34 mouse cellular contexts compared by ENCODE assay signal in the genomic region with DNA sequence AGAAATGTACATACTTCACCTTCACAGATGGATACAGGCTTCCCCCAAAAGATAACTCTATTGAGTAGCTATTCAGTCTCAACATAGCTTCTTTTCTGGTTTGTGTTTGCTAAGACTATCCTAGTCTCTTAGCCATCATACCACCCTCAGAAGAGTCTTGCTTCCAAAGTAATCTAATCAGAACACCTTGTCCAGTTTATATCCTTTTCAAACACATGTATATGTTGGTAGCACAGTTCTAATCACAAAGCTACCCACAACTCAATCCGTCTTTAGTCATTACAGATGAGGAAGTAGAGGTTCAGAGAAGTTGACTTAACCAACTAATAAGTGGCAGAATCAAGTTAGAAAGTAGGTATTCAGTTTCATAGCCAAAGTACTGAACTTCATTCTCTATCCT. TPM values are rescaled to one million over a fixed set of nuclear protein-coding genes. Genes with fewer than 3 reads are reported as not detected.
A peak's percentile ranks its signal among the peaks of the same experiment; 100 is the strongest.
DNase-seq lines count a peak whose midpoint lies in the region; ATAC-seq and TF ChIP-seq lines count a peak whose summit lies in the region.
"Had no signal": no experiment of that assay in that cellular context is flagged by ENCODE, and none has a peak within 500 bp of the region (broad histone marks: within the 10 kb centered on the region; RNA-seq: fewer than 3 reads in every experiment).

No protein-coding gene starts in this region.

- 47% methylated on average over 1 of the region's 1 CpGs for WGBS in liver, embryonic 11.5 days
- WGBS in liver, embryonic 16.5 days (ENCODE audit: insufficient replicate concordance): 19% methylated on average over 1 of the region's 1 CpGs
- 86% methylated on average over 1 of the region's 1 CpGs for WGBS in stomach, postnatal 0 days

- peaks cover 8% of the 10 kb centered on the region for H3K4me1 ChIP-seq in liver, embryonic 11.5 days (replicated peaks; ENCODE audit: control insufficient read depth, insufficient read depth, low read length)
- peaks cover 17% of the 10 kb centered on the region for H3K4me1 ChIP-seq in liver, embryonic 16.5 days (ENCODE audit: control insufficient read depth, low read depth, low read length)
- H3K4me1 ChIP-seq in stomach, postnatal 0 days (replicated peaks; ENCODE audit: control insufficient read depth, insufficient read depth): no peaks in the 10 kb centered on the region

- TF ChIP-seq CTCF in stomach, postnatal 0 days (IDR thresholded peaks at IDR 0.05; ENCODE audit: low read depth): no peak
- TF ChIP-seq CTCF in gastrocnemius, adult 2 months (IDR thresholded peaks at IDR 0.05): no peak

- H3K4me2 ChIP-seq in liver, embryonic 11.5 days: no peak overlapping the region
- peak overlapping the region; percentile 43 for H3K4me2 ChIP-seq in liver, embryonic 16.5 days (ENCODE audit: low read depth, low read length)
- no peak overlapping the region for H3K4me2 ChIP-seq in stomach, postnatal 0 days (replicated peaks; ENCODE audit: low read depth)
- H3K4me2 ChIP-seq: forebrain, embryonic 12.5 days; heart, embryonic 11.5 days; limb, embryonic 15.5 days; neural tube, embryonic 15.5 days had no signal

- H3K27ac ChIP-seq in liver, embryonic 11.5 days (ENCODE audit: low read depth, low read length): no peak overlapping the region
- no peak overlapping the region for H3K27ac ChIP-seq in liver, embryonic 16.5 days (ENCODE audit: low read length)
- H3K27ac ChIP-seq in stomach, postnatal 0 days (replicated peaks): no peak overlapping the region
- H3K27ac ChIP-seq in gastrocnemius, adult 2 months: no peak overlapping the region
- H3K27ac ChIP-seq: embryonic facial prominence, embryonic 10.5 days; forebrain, embryonic 12.5 days; hindbrain, postnatal 0 days; limb, embryonic 15.5 days; midbrain, embryonic 10.5 days; neural tube, embryonic 15.5 days had no signal

- H3K9me3 ChIP-seq in liver, embryonic 11.5 days (ENCODE audit: control insufficient read depth, low read length): no peaks in the 10 kb centered on the region
- no peaks in the 10 kb centered on the region for H3K9me3 ChIP-seq in liver, embryonic 16.5 days (replicated peaks; ENCODE audit: control insufficient read depth, low read length)
- no peaks in the 10 kb centered on the region for H3K9me3 ChIP-seq in stomach, postnatal 0 days (ENCODE audit: control insufficient read depth, low read length)
- H3K9me3 ChIP-seq: embryonic facial prominence, embryonic 10.5 days; forebrain, embryonic 12.5 days; G1E; limb, embryonic 15.5 days; midbrain, embryonic 10.5 days; neural tube, embryonic 15.5 days had no signal

- no peaks in the 10 kb centered on the region for H3K27me3 ChIP-seq in liver, embryonic 11.5 days (replicated peaks; ENCODE audit: control insufficient read depth, insufficient read depth, low read length)
- no peaks in the 10 kb centered on the region for H3K27me3 ChIP-seq in liver, embryonic 16.5 days (ENCODE audit: control insufficient read depth, insufficient read depth, low read depth, low read length)
- H3K27me3 ChIP-seq in stomach, postnatal 0 days (ENCODE audit: control insufficient read depth, insufficient read depth, low read length): no peaks in the 10 kb centered on the region
- H3K27me3 ChIP-seq: forebrain, embryonic 12.5 days; limb, embryonic 15.5 days; neural tube, embryonic 15.5 days had no signal

- intact Hi-C loops in gastrocnemius, adult 2 months (cut with DNase I): no loop called here

- TF ChIP-seq EP300 in stomach, postnatal 0 days (optimal IDR thresholded peaks at IDR 0.05): no peak

- no peak overlapping the region for H3K4me3 ChIP-seq in liver, embryonic 11.5 days (ENCODE audit: low read depth, low read length)
- H3K4me3 ChIP-seq in liver, embryonic 16.5 days (ENCODE audit: low read depth, low read length): no peak overlapping the region
- no peak overlapping the region for H3K4me3 ChIP-seq in stomach, postnatal 0 days (ENCODE audit: low read depth, low read length)
- no peak overlapping the region for H3K4me3 ChIP-seq in gastrocnemius, adult 2 months
- H3K4me3 ChIP-seq: embryonic facial prominence, embryonic 10.5 days; forebrain, embryonic 12.5 days; limb, embryonic 15.5 days; midbrain, embryonic 10.5 days; neural tube, embryonic 15.5 days had no signal

- DNase-seq in liver, embryonic 11.5 days (ENCODE audit: low spot score): no peak
- no peak for DNase-seq in liver
- no peak for DNase-seq in stomach, postnatal 0 days (ENCODE audit: low spot score)
- no peak for DNase-seq in gastrocnemius, adult 2 months
- no peak for DNase-seq in cerebellum, adult 9-11 months
- DNase-seq: adrenal gland, adult 8-10 months; cerebellum, adult 8-10 months; gastrocnemius, postnatal 10 days; heart, adult 11 months; kidney, postnatal 25 days; lung, postnatal 4 days; right cerebral cortex, adult 18-20 months; right cerebral cortex, postnatal 4 days; thymus, postnatal 25 days had no signal

- ATAC-seq in liver, embryonic 11.5 days (replicated peaks; ENCODE audit: low FRiP score): peak; percentile 55
- ATAC-seq in erythroid progenitor cell, adult 5-6 weeks (replicated peaks; ENCODE audit: low FRiP score, poor library complexity, severe bottlenecking): peak; percentile 54
- ATAC-seq in liver, embryonic 16.5 days (ENCODE audit: low read depth): peak; percentile 47
- ATAC-seq in stomach, postnatal 0 days (ENCODE audit: low FRiP score, low TSS enrichment): no peak
- ATAC-seq: activated CD4-positive, CD25-positive, alpha-beta regulatory T cell, adult 4 months; hindbrain, postnatal 0 days; intestine, embryonic 16.5 days had no signal

- peaks cover 6% of the 10 kb centered on the region; the same call in 1 of the 2 replicates for H3K36me3 ChIP-seq in liver, embryonic 11.5 days (ENCODE audit: control insufficient read depth, insufficient read depth, low read length)
- peaks cover 14% of the 10 kb centered on the region for H3K36me3 ChIP-seq in liver, embryonic 16.5 days (ENCODE audit: control insufficient read depth, insufficient read depth)
- H3K36me3 ChIP-seq in stomach, postnatal 0 days (ENCODE audit: control insufficient read depth, insufficient read depth, low read length): no peaks in the 10 kb centered on the region

- H3K9ac ChIP-seq in liver, embryonic 11.5 days (ENCODE audit: low read depth, low read length): no peak overlapping the region
- no peak overlapping the region for H3K9ac ChIP-seq in liver, embryonic 16.5 days (ENCODE audit: low read depth, low read length)
- H3K9ac ChIP-seq in stomach, postnatal 0 days (ENCODE audit: low read length): no peak overlapping the region
- H3K9ac ChIP-seq: forebrain, embryonic 12.5 days; limb, embryonic 15.5 days; neural tube, embryonic 15.5 days had no signal

RNA-seq across cellular contexts. Expression of gene Med7, which starts 5.0 kb away (rescaled TPM):
- 89.0 and 94.6 TPM in 2 replicates for polyA plus RNA-seq in liver, embryonic 11.5 days (2014; fragmentation: Nextera tagmentation; extraction: Ambion mirVana)
- total RNA-seq in erythroid progenitor cell, adult 5-6 weeks (2015; ENCODE audit: low replicate concordance): 125 and 166 TPM in 2 replicates
- total RNA-seq in erythroid progenitor cell, adult 5-6 weeks (2017; ENCODE audit: low replicate concordance): 59.0 and 65.5 TPM in 2 replicates
- polyA plus RNA-seq in liver, embryonic 16.5 days (2015; fragmentation: Nextera tagmentation; extraction: Ambion mirVana): 44.8 and 49.7 TPM in 2 replicates
- polyA plus RNA-seq in stomach, postnatal 0 days (2015; fragmentation: Nextera tagmentation; extraction: Ambion mirVana): 41.5 and 43.2 TPM in 2 replicates
- 10 to 100 TPM; 14.5 to 20.0 TPM for total RNA-seq in gastrocnemius, adult 2 months (2021)

RNA-seq across cellular contexts. Expression of gene Havcr2, which starts 13.0 kb away (rescaled TPM):
- 0.15 TPM in 1 of 2 replicates, not detected in the other for polyA plus RNA-seq in liver, embryonic 11.5 days (2014; fragmentation: Nextera tagmentation; extraction: Ambion mirVana)
- total RNA-seq in erythroid progenitor cell, adult 5-6 weeks (2015; ENCODE audit: low replicate concordance): 2.1 TPM in 1 of 2 replicates, not detected in the other
- total RNA-seq in erythroid progenitor cell, adult 5-6 weeks (2017; ENCODE audit: low replicate concordance): 1.5 and 2.5 TPM in 2 replicates
- 0.38 and 0.39 TPM in 2 replicates for polyA plus RNA-seq in liver, embryonic 16.5 days (2015; fragmentation: Nextera tagmentation; extraction: Ambion mirVana)
- polyA plus RNA-seq in stomach, postnatal 0 days (2015; fragmentation: Nextera tagmentation; extraction: Ambion mirVana): 0.06 and 0.07 TPM in 2 replicates
- under 1 TPM in 1 of 2 experiments, not detected in 1; 0.17 TPM for total RNA-seq in gastrocnemius, adult 2 months (2021)
- polyA plus RNA-seq: embryonic facial prominence, embryonic 10.5 days; forebrain, embryonic 12.5 days; stomach, embryonic 14.5 days had no signal

RNA-seq across cellular contexts. Expression of gene Fam71b, which starts 45.4 kb away (rescaled TPM):
- not detected in 2 replicates for polyA plus RNA-seq in liver, embryonic 11.5 days (2014; fragmentation: Nextera tagmentation; extraction: Ambion mirVana)
- total RNA-seq in erythroid progenitor cell, adult 5-6 weeks (2015; ENCODE audit: low replicate concordance): not detected in 2 replicates
- total RNA-seq in erythroid progenitor cell, adult 5-6 weeks (2017; ENCODE audit: low replicate concordance): not detected in 2 replicates
- polyA plus RNA-seq in liver, embryonic 16.5 days (2015; fragmentation: Nextera tagmentation; extraction: Ambion mirVana): 0.04 TPM in 1 of 2 replicates, not detected in the other
- polyA plus RNA-seq in stomach, postnatal 0 days (2015; fragmentation: Nextera tagmentation; extraction: Ambion mirVana): not detected in 2 replicates
- total RNA-seq in gastrocnemius, adult 2 months (2021): not detected
- total RNA-seq: adrenal gland, adult 8-10 months; gastrocnemius, postnatal 10 days; hindbrain, postnatal 0 days; left cerebral cortex, adult 18-20 months; left cerebral cortex, postnatal 36 days had no signal
- polyA plus RNA-seq: activated CD4-positive, CD25-positive, alpha-beta regulatory T cell, adult 4 months; cortical plate, adult 2 months; embryonic facial prominence, embryonic 10.5 days; forebrain, embryonic 12.5 days; G1E; heart, postnatal 0 days; hindbrain, embryonic 11.5 days; hindbrain, postnatal 0 days; intestine, embryonic 16.5 days; kidney, embryonic 14.5 days; limb, embryonic 15.5 days; lung, embryonic 16.5 days; midbrain, embryonic 10.5 days; neural tube, embryonic 15.5 days; stomach, embryonic 14.5 days had no signal

RNA-seq across cellular contexts. Expression of gene Itk, which starts 52.5 kb away (rescaled TPM):
- 0.05 and 0.14 TPM in 2 replicates for polyA plus RNA-seq in liver, embryonic 11.5 days (2014; fragmentation: Nextera tagmentation; extraction: Ambion mirVana)
- total RNA-seq in erythroid progenitor cell, adult 5-6 weeks (2015; ENCODE audit: low replicate concordance): 3.2 and 5.0 TPM in 2 replicates
- 2.2 and 2.9 TPM in 2 replicates for total RNA-seq in erythroid progenitor cell, adult 5-6 weeks (2017; ENCODE audit: low replicate concordance)
- polyA plus RNA-seq in liver, embryonic 16.5 days (2015; fragmentation: Nextera tagmentation; extraction: Ambion mirVana): 0.09 and 0.12 TPM in 2 replicates
- polyA plus RNA-seq in stomach, postnatal 0 days (2015; fragmentation: Nextera tagmentation; extraction: Ambion mirVana): 0.05 and 0.06 TPM in 2 replicates
- not detected for total RNA-seq in gastrocnemius, adult 2 months (2021)
- total RNA-seq: hindbrain, postnatal 0 days had no signal
- polyA plus RNA-seq: forebrain, embryonic 12.5 days; heart, embryonic 11.5 days; heart, postnatal 0 days; hindbrain, embryonic 11.5 days; neural tube, embryonic 15.5 days had no signal
